Mouse (Mus musculus): ENCODE results near the gene Hmgcl.

DNA sequence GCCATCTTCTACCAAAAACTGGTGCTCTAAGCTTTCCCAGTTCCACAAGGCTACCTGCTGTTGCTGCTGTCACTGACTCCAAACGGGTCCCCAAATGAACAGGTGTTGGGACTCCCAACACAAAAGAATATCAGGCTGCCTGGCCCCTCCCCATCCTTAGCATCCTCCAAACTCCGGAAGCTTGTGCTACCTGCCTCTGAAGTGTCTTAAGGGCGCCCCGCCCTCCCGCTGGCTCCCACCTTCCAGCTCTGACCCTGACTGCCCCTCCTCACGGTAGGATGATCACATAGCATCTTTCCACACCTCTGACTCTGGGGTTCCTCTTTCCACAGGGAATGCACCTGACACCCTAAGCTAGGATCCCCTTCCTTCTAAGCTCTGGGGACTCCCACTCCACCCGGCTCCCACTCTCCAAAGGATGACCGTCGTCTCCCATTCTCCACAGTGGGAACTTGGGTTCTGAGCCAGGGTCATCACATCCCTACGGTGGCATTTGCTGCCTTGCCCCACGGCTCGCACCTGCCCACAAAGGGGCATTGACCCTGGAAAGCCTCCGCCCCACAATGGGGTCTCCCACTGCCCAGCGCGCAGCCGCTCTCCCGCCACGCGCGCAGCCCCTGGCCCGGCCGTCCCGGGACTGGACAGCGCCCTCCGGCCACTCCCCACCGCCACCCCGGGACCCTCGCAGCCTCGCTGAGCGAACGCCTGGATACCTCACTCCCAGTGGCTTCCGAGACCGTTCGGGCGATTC, 25.7 kb downstream of the Hmgcl start:
- TF ChIP-seq CTCF (IDR thresholded peaks at IDR 0.05) (no peak), POLR2A (IDR thresholded peaks at IDR 0.05; ENCODE audit: insufficient read depth, low read depth, low read length) (no peak; the same call in 1 of the 2 replicates), EP300 (IDR thresholded peaks at IDR 0.05; ENCODE audit: insufficient read depth, low read depth, low read length) (no peak)

Measured in heart, adult 2 months (tissue).